23 mouse cellular contexts compared by ENCODE assay signal in the genomic region with DNA sequence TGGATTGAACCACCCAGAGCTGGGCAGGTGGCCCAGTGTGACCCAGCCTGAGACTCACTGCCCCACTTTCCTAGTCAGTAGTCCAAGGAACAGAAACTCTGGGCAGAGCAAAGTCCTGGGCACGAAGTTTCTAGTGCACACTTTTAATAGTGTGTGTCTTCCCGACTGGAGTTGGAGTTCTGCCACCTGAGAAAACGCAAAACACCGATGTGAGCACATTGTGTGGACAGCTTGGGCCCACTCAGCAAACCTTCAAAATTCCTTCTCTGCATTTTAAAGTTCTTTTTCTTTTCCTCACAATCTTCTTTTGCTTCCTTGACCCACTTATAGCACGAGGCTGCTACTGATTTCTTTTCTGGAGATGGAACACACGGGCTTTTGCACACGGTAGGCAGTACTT.
DNase-seq lines count a peak whose midpoint lies in the region; ATAC-seq lines count a peak whose summit lies in the region.
"Had no signal": no experiment of that assay in that cellular context is flagged by ENCODE, and none has a peak within 500 bp of the region (broad histone marks: within the 10 kb centered on the region; RNA-seq: fewer than 3 reads in every experiment).

No protein-coding gene starts in this region.

- H3K27me3 ChIP-seq in kidney, embryonic 15.5 days: peaks cover 5% of the 10 kb centered on the region; the same call in 1 of the 2 replicates
- no peaks in the 10 kb centered on the region for H3K27me3 ChIP-seq in neural tube, embryonic 15.5 days (replicated peaks)
- H3K27me3 ChIP-seq: embryonic facial prominence, embryonic 15.5 days; hindbrain, embryonic 12.5 days; limb, embryonic 15.5 days; midbrain, embryonic 13.5 days had no signal

- H3K4me3 ChIP-seq in kidney, embryonic 15.5 days (replicated peaks): no peak overlapping the region
- H3K4me3 ChIP-seq in neural tube, embryonic 15.5 days (replicated peaks): no peak overlapping the region
- H3K4me3 ChIP-seq: embryonic facial prominence, embryonic 15.5 days; gastrocnemius, adult 2 months; hindbrain, embryonic 12.5 days; limb, embryonic 15.5 days; megakaryocyte, embryonic 14.5 days; midbrain, embryonic 13.5 days had no signal

- no peaks in the 10 kb centered on the region for H3K36me3 ChIP-seq in kidney, embryonic 15.5 days
- no peaks in the 10 kb centered on the region for H3K36me3 ChIP-seq in neural tube, embryonic 15.5 days
- H3K36me3 ChIP-seq: embryonic facial prominence, embryonic 15.5 days; hindbrain, embryonic 12.5 days; limb, embryonic 15.5 days; midbrain, embryonic 13.5 days had no signal

- 0 out of 2 replicates have a peak, but pooled peaks cover 3% of the 10 kb centered on the region for H3K4me1 ChIP-seq in kidney, embryonic 15.5 days
- peaks cover 9% of the 10 kb centered on the region for H3K4me1 ChIP-seq in neural tube, embryonic 15.5 days
- H3K4me1 ChIP-seq: megakaryocyte, embryonic 14.5 days had no signal

- no peak overlapping the region for H3K4me2 ChIP-seq in kidney, embryonic 15.5 days
- H3K4me2 ChIP-seq in neural tube, embryonic 15.5 days: no peak overlapping the region
- H3K4me2 ChIP-seq: embryonic facial prominence, embryonic 15.5 days; hindbrain, embryonic 12.5 days; limb, embryonic 15.5 days; lung, embryonic 14.5 days; midbrain, embryonic 13.5 days had no signal

- H3K9ac ChIP-seq in kidney, embryonic 15.5 days: no peak overlapping the region
- no peak overlapping the region for H3K9ac ChIP-seq in neural tube, embryonic 15.5 days (replicated peaks)
- H3K9ac ChIP-seq: embryonic facial prominence, embryonic 15.5 days; hindbrain, embryonic 12.5 days; limb, embryonic 15.5 days; liver, embryonic 14.5 days; lung, embryonic 14.5 days; midbrain, embryonic 13.5 days had no signal

- peak; percentile 63 for DNase-seq in kidney, adult 18-20 months
- peak; percentile 9 for DNase-seq in neural tube, embryonic 10.5 days (ENCODE audit: extremely low spot score, low spot score)
- DNase-seq in kidney, adult 9 months: peak; percentile 77
- DNase-seq in kidney, postnatal 36 days: peak; percentile 79 to 80
- no peak for DNase-seq in spleen, postnatal 14 days (ENCODE audit: low spot score in 2 of 2)
- DNase-seq: adrenal gland, postnatal 14 days; cerebellum, adult 8-10 months; cerebellum, postnatal 36 days; gastrocnemius, adult 2 months; layer of hippocampus, adult 9-11 months; lung, embryonic 14.5 days; lung, postnatal 36 days; thymus, adult 2 months had no signal

- WGBS in kidney, embryonic 15.5 days: 85% methylated on average over 7 of the region's 7 CpGs
- WGBS in neural tube, embryonic 15.5 days: 84% methylated on average over 7 of the region's 7 CpGs

- no peak for ATAC-seq in kidney, embryonic 15.5 days (replicated peaks; ENCODE audit: low FRiP score)
- ATAC-seq in neural tube, embryonic 15.5 days (ENCODE audit: low FRiP score): no peak
- ATAC-seq: activated CD4-positive, CD25-positive, alpha-beta regulatory T cell, adult 4 months; forebrain, embryonic 16.5 days; midbrain, embryonic 13.5 days had no signal

- no peaks in the 10 kb centered on the region for H3K9me3 ChIP-seq in kidney, embryonic 15.5 days (replicated peaks)
- no peaks in the 10 kb centered on the region for H3K9me3 ChIP-seq in neural tube, embryonic 15.5 days (replicated peaks)
- H3K9me3 ChIP-seq: embryonic facial prominence, embryonic 15.5 days; hindbrain, embryonic 12.5 days; limb, embryonic 15.5 days; megakaryocyte, embryonic 14.5 days; midbrain, embryonic 13.5 days had no signal

- H3K27ac ChIP-seq in kidney, embryonic 15.5 days: no peak overlapping the region
- no peak overlapping the region for H3K27ac ChIP-seq in neural tube, embryonic 15.5 days (replicated peaks)
- H3K27ac ChIP-seq: embryonic facial prominence, embryonic 15.5 days; gastrocnemius, adult 2 months; hindbrain, embryonic 12.5 days; limb, embryonic 15.5 days; liver, embryonic 14.5 days; midbrain, embryonic 13.5 days had no signal

Comparison
In these comparisons a context has a peak if more than half of its experiments do, and no peak if none do; other contexts are left out.
1. DNase-seq: peak in kidney, adult 18-20 months (single experiment), neural tube, embryonic 10.5 days (single experiment), kidney, adult 9 months (single experiment) and kidney, postnatal 36 days (2 of 2); none in spleen, postnatal 14 days (0 of 2).